In the genomic region with DNA sequence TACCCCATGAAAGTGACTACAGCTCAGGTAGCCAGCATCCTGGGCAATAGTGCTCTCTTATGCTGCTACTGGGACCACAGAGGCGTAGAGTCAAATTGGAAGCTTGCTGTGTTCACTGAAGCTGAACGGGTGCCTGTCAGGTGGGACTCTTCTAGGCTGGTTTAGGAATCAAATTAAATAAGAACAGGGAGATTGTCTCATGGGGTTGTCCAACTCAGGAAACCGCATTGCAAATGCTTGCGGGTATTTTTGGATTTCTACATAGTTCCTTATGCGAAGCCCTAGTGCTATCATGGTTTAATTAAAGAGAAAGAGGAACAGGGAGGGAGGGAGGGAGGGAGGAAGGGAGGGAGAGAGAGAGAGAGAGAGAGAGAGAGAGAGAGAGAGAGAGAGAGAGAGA, we compare ENCODE assay signal across 27 mouse cellular contexts.
"Had no signal": no experiment of that assay in that cellular context is flagged by ENCODE, and none has a peak within 500 bp of the region (broad histone marks: within the 10 kb centered on the region; RNA-seq: fewer than 3 reads in every experiment).

No protein-coding gene starts in this region.

- DNase-seq: gastrocnemius, adult 2 months; gastrocnemius, postnatal 10 days; gastrocnemius, postnatal 25 days; heart, adult 2 months; heart, postnatal 14 days; heart, postnatal 36 days; kidney, adult 11 months; kidney, adult 2 months; kidney, adult 9 months; kidney, postnatal 14 days; kidney, postnatal 36 days; layer of hippocampus, adult 9-11 months; layer of hippocampus, postnatal 36 days; liver; liver, embryonic 13.5 days had no signal

- H3K9me3 ChIP-seq: heart, embryonic 13.5 days; heart, embryonic 15.5 days; hindbrain, embryonic 13.5 days; hindbrain, embryonic 15.5 days; kidney, embryonic 15.5 days; limb, embryonic 10.5 days; limb, embryonic 12.5 days; liver, embryonic 13.5 days; liver, embryonic 15.5 days had no signal

- H3K27ac ChIP-seq: gastrocnemius, adult 2 months; heart, adult 2 months; heart, embryonic 13.5 days; heart, embryonic 15.5 days; hindbrain, embryonic 13.5 days; hindbrain, embryonic 15.5 days; hindbrain, postnatal 0 days; kidney, embryonic 15.5 days; kidney, postnatal 0 days; limb, embryonic 10.5 days; limb, embryonic 12.5 days; liver, embryonic 13.5 days; liver, embryonic 15.5 days had no signal

- H3K4me2 ChIP-seq: heart, embryonic 11.5 days; heart, embryonic 13.5 days; heart, embryonic 15.5 days; hindbrain, embryonic 13.5 days; hindbrain, embryonic 15.5 days; kidney, embryonic 15.5 days; limb, embryonic 12.5 days; liver, embryonic 11.5 days; liver, embryonic 13.5 days; liver, embryonic 15.5 days had no signal

- H3K36me3 ChIP-seq: heart, embryonic 13.5 days; heart, embryonic 15.5 days; hindbrain, embryonic 13.5 days; hindbrain, embryonic 15.5 days; kidney, embryonic 15.5 days; limb, embryonic 10.5 days; limb, embryonic 12.5 days; liver, embryonic 13.5 days; liver, embryonic 15.5 days had no signal

- H3K9ac ChIP-seq: heart, embryonic 13.5 days; heart, embryonic 15.5 days; hindbrain, embryonic 13.5 days; hindbrain, embryonic 15.5 days; kidney, embryonic 15.5 days; limb, embryonic 12.5 days; liver, embryonic 13.5 days; liver, embryonic 15.5 days had no signal

- H3K4me3 ChIP-seq: gastrocnemius, adult 2 months; heart, adult 2 months; heart, embryonic 13.5 days; heart, embryonic 15.5 days; hindbrain, embryonic 13.5 days; hindbrain, embryonic 15.5 days; kidney, embryonic 15.5 days; limb, embryonic 10.5 days; limb, embryonic 12.5 days; liver, embryonic 13.5 days; liver, embryonic 15.5 days had no signal

- H3K4me1 ChIP-seq: hindbrain, embryonic 13.5 days; hindbrain, embryonic 15.5 days; liver, embryonic 13.5 days; liver, embryonic 15.5 days had no signal

- ATAC-seq: hindbrain, postnatal 0 days had no signal
